Mouse (Mus musculus) effector memory CD4-positive, alpha-beta T cell, adult 7 months (primary cell): ENCODE results near the gene Rplp2. TPM values are rescaled to one million over a fixed set of nuclear protein-coding genes. Genes with fewer than 3 reads are reported as not detected.

Experiments
- polyA plus RNA-seq: library from polyadenylated mRNA; unstranded; fragments of 100-300 nt; shearing (Covaris generic); gene quantifications from one replicate; pipeline ENCODE4 v1.2.1, GENCODE M21; 2017

Rplp2 gene
- 1,870 TPM for polyA plus RNA-seq

DNA sequence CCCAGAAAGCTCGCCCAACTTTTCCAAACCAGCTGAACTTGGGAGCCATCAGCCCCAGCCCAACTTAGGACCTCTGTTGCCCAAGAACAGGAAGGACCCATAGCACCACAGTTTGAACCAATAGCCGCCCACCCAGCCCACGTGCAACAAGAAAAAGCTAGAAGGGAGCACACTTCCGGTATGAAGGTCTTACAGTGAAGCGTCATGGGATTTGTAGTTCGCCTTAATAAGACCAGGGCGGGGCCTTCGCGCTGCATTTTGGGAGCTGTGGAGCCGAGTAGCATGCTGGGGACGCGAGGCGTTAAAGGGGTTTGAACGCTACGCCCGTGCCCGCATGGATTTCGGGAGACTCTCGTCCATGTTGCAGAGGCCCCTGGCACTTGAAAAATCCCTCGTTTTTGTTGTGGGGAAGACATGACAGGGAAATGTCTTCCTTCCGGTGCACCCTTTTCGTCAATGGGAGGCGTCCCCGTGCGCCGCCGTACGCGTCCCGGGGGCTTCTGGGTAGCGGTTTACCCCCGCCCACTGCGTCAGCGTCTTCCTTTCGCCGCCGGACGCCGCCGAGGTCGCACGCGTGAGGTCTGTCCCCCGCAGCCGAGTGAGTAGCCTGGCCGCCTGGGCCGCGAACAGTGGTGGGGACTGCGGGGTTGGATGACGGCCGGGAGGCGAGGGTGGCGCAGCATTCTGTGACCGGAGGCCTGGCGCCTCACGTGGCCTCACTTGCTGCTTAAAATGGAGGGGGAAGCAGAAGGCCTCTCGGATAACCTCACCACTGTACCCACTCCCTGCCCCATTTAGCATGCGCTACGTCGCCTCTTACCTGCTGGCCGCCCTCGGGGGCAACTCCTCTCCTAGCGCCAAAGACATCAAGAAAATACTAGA is at the start of gene Rplp2:
Rplp2 (plus strand) TSS at position 261 of the 882 bp plus-strand sequence.

DNA sequence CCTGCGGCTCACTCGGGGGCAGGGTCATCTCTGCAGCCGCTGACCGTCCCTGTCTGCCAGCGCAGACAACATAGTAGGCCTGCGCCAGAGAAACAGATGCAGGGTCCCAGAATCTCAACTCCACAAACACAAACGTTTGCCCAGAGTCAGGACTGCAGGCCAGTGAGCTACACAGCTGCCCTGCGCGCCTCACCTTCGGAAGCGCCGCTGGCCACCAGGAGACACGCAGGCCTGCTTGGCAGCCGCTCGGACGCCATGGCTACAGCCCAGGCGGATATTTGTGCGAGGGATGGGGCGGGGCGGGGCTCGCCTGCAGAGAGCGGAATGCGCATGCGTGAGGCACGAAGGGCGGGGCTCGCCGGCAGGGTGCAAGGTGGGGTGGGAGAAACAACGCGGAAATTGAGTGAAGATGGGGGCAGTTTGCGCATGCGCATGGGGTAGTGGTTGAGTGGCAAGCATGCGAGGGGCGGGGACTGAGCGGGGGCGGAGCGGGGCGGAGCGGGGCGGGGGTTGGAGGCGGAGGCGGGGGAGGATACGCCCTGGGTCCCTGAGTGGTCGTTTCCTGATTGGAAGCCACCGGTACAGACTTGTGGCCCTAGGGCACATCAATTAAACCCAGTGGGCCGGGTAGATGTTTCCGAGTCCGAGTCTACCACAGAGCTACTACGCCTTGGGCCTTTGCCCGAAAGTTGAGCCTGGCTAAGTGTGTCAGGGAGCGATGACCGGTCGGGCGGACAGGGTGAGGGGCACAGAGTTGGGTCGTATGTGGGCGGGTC is 33.2 kb upstream of the Rplp2 start, which contains the start of gene Gatd1:
Gatd1 (minus strand) TSS at position 328 of the 776 bp plus-strand sequence.

DNA sequence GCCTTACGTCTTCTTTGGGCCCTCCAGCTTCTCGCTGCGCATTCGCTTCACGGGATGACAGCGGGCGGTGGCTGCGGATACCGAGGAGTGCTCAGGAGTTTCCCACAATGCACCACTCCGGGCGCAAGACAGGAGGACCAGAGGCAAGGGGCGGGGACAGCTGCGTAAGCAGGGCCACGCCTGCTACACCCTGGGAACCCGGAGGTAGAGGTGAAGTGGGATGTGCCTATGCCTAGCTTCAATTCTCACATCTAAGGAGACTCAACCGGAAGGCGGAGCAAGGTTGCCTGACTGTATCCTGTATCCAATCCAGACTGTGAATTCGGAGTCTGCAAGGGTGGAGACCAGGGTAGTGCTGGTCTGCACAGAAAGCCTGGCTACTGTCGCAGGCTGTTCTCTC is 17.9 kb upstream of the Rplp2 start, which contains the start of gene Cend1:
Cend1 (minus strand) TSS at position 182 of the 400 bp plus-strand sequence.

DNA sequence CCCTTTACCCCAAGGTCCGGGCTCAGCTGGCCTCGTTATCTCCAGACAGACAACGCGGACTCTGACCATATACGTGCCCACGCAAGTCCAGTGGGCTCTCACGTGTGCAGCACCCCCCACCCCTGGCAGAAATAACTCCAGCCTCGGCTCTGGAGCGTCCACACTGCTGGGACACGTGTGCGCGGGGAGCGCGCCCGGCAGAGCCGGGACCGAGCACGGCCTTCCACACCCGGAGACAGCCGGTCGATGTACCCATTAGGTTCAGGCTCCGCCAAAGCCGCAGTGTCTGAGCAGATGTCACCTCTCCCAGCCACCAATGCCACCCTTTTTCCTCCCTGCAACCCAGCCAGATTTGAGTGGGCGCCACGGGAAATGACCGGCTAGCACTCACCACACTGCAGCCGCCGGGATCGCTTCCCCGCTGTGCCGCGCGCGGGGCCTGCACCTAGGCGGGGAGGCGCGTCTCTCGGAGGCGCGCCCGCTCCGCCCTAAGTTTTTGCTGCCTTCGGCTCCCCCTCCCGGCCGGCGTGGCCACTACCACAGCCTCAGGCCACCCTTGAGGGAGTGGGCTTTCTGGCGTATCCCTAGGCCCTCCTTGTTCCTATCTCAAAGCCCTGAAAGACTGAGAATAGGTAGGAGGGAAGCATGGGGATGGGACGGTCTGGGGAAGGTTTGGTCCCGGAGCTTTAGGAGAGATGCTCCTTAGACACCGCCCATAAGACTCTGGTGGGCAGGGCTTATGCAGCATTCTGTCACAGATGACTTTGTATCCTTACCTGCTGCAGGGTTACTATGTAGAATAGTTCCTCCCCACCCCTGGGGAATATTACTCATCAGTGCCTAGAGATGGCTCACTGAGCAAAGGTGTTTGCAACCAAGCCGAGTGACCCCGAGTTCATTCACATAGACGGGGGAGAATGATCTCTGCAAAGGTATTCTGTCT is 9.7 kb upstream of the Rplp2 start, which contains the start of gene Slc25a22:
Slc25a22 (minus strand) TSS at position 715 of the 943 bp plus-strand sequence.

DNA sequence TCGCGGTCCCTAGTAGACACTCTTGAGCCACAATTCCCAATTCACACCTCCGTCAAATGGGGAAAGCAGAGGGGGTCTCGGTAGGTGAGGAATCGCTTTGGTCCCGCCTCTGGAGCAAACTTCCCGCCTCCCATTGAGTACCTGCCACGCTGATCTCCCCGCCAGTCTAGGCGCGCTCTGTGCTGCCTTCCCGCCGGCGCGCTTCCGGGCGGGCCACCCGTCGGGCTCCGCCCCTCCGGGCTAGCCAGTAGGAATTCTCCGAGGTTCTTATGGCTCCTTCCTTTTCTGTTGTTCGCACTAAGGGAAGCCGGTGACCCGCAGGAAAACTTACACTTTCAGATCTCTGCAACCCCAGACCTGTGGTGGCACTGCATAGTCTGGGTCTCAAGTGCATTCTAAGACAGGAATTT is 3.3 kb upstream of the Rplp2 start, which contains the start of gene Pidd1:
Pidd1 (minus strand) TSS at position 198 of the 410 bp plus-strand sequence.

DNA sequence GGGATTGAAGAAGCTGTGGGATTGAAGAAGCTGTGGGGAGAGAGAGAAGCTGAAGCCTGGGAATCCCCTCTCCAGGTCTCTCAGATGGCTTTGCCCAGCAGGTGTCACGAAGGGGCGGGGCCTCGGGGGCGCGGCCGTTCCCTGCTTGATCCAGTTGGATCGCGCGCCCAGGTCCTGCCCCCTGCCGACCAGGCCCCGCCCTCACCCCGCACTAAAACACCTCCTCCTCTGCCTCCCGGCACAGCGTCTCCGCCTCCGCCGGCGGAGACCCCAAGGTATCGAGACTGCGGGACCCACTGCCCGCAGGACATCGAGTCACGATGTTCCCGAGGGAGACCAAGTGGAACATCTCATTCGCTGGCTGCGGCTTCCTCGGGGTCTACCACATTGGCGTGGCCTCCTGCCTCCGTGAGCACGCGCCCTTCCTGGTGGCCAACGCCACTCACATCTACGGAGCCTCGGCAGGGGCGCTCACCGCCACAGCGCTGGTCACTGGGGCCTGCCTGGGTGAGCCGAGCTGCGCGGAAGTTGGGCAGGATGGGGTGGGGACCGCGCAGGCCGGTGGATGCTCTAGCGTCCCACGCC is 7.9 kb downstream of the Rplp2 start, which contains the start of gene Pnpla2:
Pnpla2 (plus strand) TSS at position 232 of the 585 bp plus-strand sequence.

DNA sequence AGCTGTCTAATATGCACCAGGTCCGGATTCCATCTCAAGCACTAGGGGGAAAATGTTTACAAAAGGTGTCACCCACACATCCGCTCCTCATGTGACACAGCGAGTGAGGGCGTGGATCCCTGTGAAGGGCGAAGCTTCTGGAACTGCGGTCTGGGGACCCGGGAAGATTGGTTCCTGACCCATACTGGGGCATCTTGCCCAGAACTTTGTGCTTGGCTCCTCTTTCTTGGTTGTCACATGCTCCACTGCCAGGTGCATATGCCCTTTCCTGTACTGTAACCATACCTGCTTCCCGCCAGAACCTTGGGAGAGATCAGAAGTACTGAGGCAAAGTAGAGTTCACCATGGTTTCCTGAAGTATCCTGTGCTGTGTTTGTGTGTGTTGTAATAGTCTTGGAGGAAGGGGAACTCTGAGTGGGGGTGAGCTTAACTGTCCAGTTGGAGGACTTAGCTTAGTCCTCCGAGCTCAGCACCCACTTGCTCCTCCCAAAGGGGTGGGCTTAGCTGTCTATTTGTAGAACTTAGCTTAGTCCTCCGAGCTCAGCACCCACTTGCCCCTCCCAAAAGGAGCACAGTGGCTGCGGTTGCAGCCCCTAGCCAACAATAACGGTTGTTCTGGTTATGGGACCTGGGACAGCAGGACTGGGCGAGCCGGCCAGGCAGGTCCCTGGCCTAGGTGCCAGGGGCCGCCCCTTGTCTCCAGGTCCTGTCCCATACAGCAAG is 13.4 kb downstream of the Rplp2 start, which contains the start of gene Cracr2b:
Cracr2b (plus strand) TSS at position 704 of the 723 bp plus-strand sequence.

DNA sequence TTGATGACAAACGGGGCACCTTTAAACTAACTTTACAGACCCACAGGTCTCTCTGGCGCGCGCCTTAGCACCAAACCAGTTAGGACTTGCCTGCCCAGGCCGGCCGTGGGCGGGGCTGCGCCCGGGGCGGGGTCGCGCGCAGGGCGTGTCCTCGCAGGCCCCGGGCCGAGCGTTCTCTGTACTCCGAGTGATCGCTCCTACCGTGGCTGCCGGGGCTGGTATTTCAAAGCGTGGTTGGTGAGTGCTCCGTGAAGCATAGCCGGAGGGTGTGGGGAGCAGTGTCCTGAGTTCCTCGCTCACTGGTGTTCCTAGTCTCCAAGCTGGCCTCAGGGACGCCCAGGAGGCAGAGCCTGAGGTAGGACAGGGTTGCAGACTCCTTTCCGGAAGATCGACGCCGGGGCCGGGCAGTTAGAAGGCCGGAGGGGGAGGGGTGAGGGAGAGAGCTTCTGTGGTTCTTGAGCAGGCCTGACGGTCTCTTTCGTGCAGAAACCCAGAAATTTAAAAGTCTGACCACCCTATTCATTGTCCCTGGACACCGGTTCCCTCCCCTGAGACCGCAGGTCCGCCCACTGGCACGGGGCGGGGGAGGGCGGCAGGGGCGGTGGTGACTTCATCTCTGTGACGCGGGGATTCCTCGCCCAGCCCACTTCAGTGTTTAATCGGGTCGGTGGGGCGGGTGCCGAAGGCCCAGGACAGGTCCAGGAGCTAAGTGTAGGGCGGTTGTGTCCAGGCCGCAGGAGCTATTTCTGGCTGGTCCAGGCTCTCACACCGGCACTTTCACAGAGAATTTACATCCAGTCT is 20.3 kb downstream of the Rplp2 start, which contains the start of gene Cd151:
Cd151 (plus strand) TSS at position 163 of the 801 bp plus-strand sequence.

DNA sequence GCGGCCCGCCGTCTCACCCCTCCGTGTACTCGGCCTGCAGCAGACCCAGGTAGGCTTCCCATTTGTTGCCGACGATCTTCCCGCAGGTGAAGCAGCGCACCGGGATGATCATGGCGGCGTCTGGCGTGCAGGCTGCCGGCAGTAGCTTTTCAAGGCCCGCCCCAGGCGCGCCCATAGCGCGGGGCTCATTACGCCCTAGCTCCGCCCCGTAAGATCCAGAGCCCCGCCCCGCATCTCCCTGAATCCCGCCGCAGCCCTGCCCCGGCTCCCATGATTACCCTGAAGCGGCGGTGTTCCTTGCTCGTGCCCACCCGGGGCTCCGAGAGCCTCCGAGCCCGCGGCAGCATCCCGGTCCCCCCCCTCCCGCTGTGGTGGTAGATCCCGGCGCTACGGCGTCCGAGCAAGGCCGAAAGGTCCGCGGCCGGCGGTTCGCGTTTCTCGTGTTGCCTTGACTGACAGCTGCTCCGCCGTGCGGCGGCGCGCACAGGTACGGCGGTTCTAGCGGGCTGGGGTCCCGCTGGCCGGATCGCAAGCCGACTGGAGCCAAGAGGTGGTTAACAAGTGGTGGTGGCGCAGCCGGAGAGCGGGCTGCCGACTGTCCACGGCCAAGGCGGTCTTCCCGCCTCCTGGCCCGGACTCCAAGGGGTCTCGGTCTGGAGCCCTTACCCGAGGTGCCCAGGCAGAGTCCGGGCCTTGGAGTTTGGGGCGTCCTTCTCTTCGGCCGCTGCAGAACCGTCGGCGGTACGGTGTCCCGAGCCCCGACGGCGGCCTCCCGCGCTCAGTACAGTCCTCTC is 28.0 kb downstream of the Rplp2 start, which contains the start of the genes Polr2l and Tspan4:
Polr2l (minus strand) TSS at position 122 of the 794 bp plus-strand sequence.
Tspan4 (plus strand) TSS at position 230 of the 794 bp plus-strand sequence.

Other genes with a start within 250 kb of the Rplp2 start
- 13.5 TPM for gene Lmntd2, start 233.3 kb upstream of the Rplp2 start, polyA plus RNA-seq
- 6.5 TPM for gene Rassf7, start 231.5 kb upstream of the Rplp2 start, polyA plus RNA-seq
- 95.3 TPM for gene Phrf1, start 218.6 kb upstream of the Rplp2 start, polyA plus RNA-seq
- gene Irf7, start 180.9 kb upstream of the Rplp2 start, polyA plus RNA-seq: 405 TPM
- not detected for gene Cdhr5, start 170.6 kb upstream of the Rplp2 start, polyA plus RNA-seq
- not detected for gene Sct, start 168.2 kb upstream of the Rplp2 start, polyA plus RNA-seq
- gene Drd4, start 155.4 kb upstream of the Rplp2 start, polyA plus RNA-seq: not detected
- gene Deaf1, start 119.7 kb upstream of the Rplp2 start, polyA plus RNA-seq: 53.6 TPM
- 23.2 TPM for gene Tmem80, start 119.6 kb upstream of the Rplp2 start, polyA plus RNA-seq
- gene Eps8l2, start 108.5 kb upstream of the Rplp2 start, polyA plus RNA-seq: 0.23 TPM
- 201 TPM for gene Taldo1, start 55.2 kb upstream of the Rplp2 start, polyA plus RNA-seq
- gene Gatd1, start 33.2 kb upstream of the Rplp2 start, polyA plus RNA-seq: 23.2 TPM
- gene Cend1, start 17.9 kb upstream of the Rplp2 start, polyA plus RNA-seq: not detected
- gene Slc25a22, start 9.5 kb upstream of the Rplp2 start, polyA plus RNA-seq: 51.0 TPM
- gene Pidd1, start 3.3 kb upstream of the Rplp2 start, polyA plus RNA-seq: 4.1 TPM
- 167 TPM for gene Pnpla2, start 7.8 kb downstream of the Rplp2 start, polyA plus RNA-seq
- gene Cracr2b, start 13.7 kb downstream of the Rplp2 start, polyA plus RNA-seq: not detected
- gene Cd151, start 20.0 kb downstream of the Rplp2 start, polyA plus RNA-seq: 3.2 TPM
- 24.2 TPM for gene Polr2l, start 27.8 kb downstream of the Rplp2 start, polyA plus RNA-seq
- gene Tspan4, start 27.9 kb downstream of the Rplp2 start, polyA plus RNA-seq: 0.55 TPM
- 16.0 TPM for gene Chid1, start 92.5 kb downstream of the Rplp2 start, polyA plus RNA-seq
- gene Ap2a2, start 114.8 kb downstream of the Rplp2 start, polyA plus RNA-seq: 50.4 TPM
- 0.07 TPM for gene Muc6, start 207.9 kb downstream of the Rplp2 start, polyA plus RNA-seq
- 1.7 TPM for gene Muc2, start 243.0 kb downstream of the Rplp2 start, polyA plus RNA-seq